Mouse (Mus musculus) hindbrain, embryonic 12.5 days (tissue): ENCODE measurements around the gene Zfyve28. TPM values are rescaled to one million over a fixed set of nuclear protein-coding genes. Genes with fewer than 3 reads are reported as not detected.
A peak's percentile ranks its signal among the peaks of the same experiment; 100 is the strongest.

ENCODE experiments used
- ATAC-seq: fragments of 200-750 bp; cut with Nextera tagmentation; 2 replicates; pipeline ENCODE4 v1.8.0; 2017; ENCODE audit warnings: moderate TSS enrichment; ENCODE audit not compliant: low FRiP score
- H3K27ac ChIP-seq: fragments of 300-500 bp; sonication (generic); 2 replicates; pipeline ENCODE4 v1.5.1; 2016; ENCODE audit warnings: mild to moderate bottlenecking
- H3K27me3 ChIP-seq: fragments of 300-500 bp; sonication (generic); 2 replicates; pipeline ENCODE4 v1.6.1; 2016; ENCODE audit warnings: mild to moderate bottlenecking
- H3K36me3 ChIP-seq: fragments of 300-500 bp; sonication (generic); 2 replicates; pipeline ENCODE4 v1.6.1; 2016; ENCODE audit warnings: mild to moderate bottlenecking
- H3K4me1 ChIP-seq: fragments of 300-500 bp; sonication (generic); 2 replicates; pipeline ENCODE4 v1.6.1; 2016
- H3K4me2 ChIP-seq: fragments of 300-500 bp; sonication (generic); replicated peaks from 2 replicates; pipeline ENCODE4 v1.6.1; 2016; ENCODE audit warnings: mild to moderate bottlenecking
- H3K4me3 ChIP-seq: fragments of 300-500 bp; sonication (generic); 2 replicates; pipeline ENCODE4 v1.5.1; 2016; ENCODE audit warnings: mild to moderate bottlenecking
- H3K9ac ChIP-seq: fragments of 300-500 bp; sonication (generic); 2 replicates; pipeline ENCODE4 v1.6.1; 2016; ENCODE audit warnings: mild to moderate bottlenecking, moderate library complexity
- H3K9me3 ChIP-seq: fragments of 300-500 bp; sonication (generic); replicated peaks from 2 replicates; pipeline ENCODE4 v1.6.1; 2016; ENCODE audit warnings: mild to moderate bottlenecking
- WGBS: fragments of 180-500 bp; shearing (Covaris S2); methylation state at CpG from one replicate; pipeline ENCODE4 v1.1.7; 2016; 5-methylcytosine and 5-hydroxymethylcytosine counted together
- polyA plus RNA-seq: library from polyadenylated mRNA; unstranded; fragments of >200 nt; fragmentation: Nextera tagmentation; extraction: Ambion mirVana; gene quantifications from 2 replicates; pipeline ENCODE4 v1.2.1, GENCODE M21; 2016

Gene Zfyve28
- 2.9 and 4.1 TPM in 2 replicates for polyA plus RNA-seq

GRCm38 (mm10) chr5:34288154-34288716 is at the start of gene Zfyve28, which contains the start of gene Cfap99:
Gene Zfyve28, minus strand, starts transcription at chr5:34288449.
Gene Cfap99, plus strand, starts transcription at chr5:34288600.
- Histone ChIP-seq H3K36me3 (no peaks in the 10 kb centered on the region), H3K4me1 (peaks cover 21% of the 10 kb centered on the region), H3K27me3 (peaks cover 61% of the 10 kb centered on the region), H3K4me2 (peak within 1 kb of the TSS; percentile 95), H3K4me3 (peak within 1 kb of the TSS; percentile 80), H3K9me3 (no peaks in the 10 kb centered on the region), H3K9ac (peak within 1 kb of the TSS; percentile 72), H3K27ac (no peak within 1 kb of the TSS)
- under 1% methylated on average over 79 of the region's 83 CpGs for WGBS
- ATAC-seq = peak; percentile 98

DNA sequence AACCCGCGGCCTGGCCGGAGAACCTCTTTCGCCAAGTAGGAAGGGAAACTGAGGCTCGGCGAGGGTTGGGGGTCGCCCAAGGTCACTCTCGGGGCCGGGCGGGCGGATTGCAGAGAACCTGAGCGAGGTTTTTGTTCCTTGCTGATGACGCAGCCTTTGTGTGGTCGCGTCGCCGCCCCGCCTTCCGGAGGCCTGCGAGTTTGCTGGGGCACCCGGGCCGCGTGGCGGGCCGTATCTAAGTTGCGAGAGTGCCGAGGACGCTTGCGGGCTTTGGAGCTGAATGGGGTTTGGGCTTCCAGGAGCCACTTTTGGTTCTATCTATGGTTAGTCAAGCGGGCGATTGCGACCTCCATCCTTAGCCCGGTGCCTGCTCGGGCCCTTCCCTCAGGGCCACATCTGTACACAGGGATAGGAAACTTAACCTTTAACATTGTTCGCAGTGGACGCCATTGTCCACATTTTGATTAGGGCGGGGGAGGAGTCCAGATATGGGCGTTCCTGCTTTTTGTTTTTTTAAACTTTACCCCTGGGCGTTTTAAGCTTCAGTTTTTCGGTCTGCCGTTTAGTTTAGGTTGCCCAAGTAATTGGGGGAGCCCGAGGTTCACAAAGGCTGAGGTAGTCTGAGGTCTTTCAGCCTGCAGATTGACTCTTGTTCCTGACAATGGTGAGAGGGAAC is 48.7 kb upstream of the Zfyve28 start:
- Histone ChIP-seq H3K27ac (peak overlapping the region; percentile 90), H3K36me3 (no peaks in the 10 kb centered on the region), H3K27me3 (no peaks in the 10 kb centered on the region), H3K9me3 (no peaks in the 10 kb centered on the region), H3K4me3 (peak overlapping the region; percentile 97), H3K9ac (peak overlapping the region; percentile 96), H3K4me1 (peaks cover 20% of the 10 kb centered on the region), H3K4me2 (peak overlapping the region; percentile 85)
- under 1% methylated on average over 42 of the region's 42 CpGs for WGBS
- ATAC-seq = 0 out of 2 replicates have a peak, but pooled peaks have one; percentile 31

DNA sequence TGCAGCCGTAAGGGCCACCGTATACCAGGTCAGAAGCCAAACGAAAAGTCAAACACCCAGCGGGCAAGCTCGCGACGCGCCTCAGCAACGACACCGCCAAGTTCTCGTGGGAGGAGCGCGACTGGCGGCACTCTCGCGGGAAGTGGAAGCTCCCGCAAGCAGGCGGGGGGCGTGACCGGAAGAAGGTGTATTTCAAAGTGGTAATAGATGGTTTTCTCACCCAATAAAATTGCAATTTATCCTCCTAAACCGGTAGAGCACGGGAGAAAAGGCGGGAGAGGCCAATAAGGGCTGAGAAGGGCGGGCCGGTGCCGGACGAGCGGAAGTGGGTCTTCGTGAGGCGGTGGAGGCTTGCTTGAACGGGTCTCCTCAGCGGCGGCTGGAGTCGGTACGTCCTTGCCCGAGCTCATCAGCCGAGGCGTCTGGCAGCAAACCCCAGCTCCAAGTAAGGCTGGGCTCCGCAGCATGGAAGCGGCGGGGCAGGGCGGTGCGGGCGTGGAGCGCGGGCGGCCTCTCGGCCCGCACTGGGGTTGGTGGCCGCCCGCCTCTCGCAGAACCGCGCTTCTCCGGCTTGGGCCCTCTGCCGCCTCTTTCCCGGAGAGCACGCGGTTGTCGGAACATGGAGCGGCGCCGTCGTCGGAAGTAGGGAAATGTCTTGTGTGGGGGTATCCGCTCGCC is 48.0 kb upstream of the Zfyve28 start, which contains the start of gene Rnf4:
Gene Rnf4 (plus strand): TSS at position 193 of the 678 bp plus-strand sequence.
- H3K27me3 ChIP-seq = no peaks in the 10 kb centered on the region
- peak within 1 kb of the TSS; percentile 96 for H3K9ac ChIP-seq
- peaks cover 20% of the 10 kb centered on the region for H3K4me1 ChIP-seq
- peak; percentile 98 for ATAC-seq
- H3K27ac ChIP-seq = peak within 1 kb of the TSS; percentile 90
- WGBS = under 1% methylated on average over 66 of the region's 67 CpGs
- H3K9me3 ChIP-seq = no peaks in the 10 kb centered on the region
- peak within 1 kb of the TSS; percentile 85 for H3K4me2 ChIP-seq
- H3K36me3 ChIP-seq = no peaks in the 10 kb centered on the region
- peak within 1 kb of the TSS; percentile 97 for H3K4me3 ChIP-seq

- peak overlapping the region; percentile 89 for H3K9ac ChIP-seq
- H3K9me3 ChIP-seq = no peaks in the 10 kb centered on the region
- WGBS = 3% methylated on average over 21 of the region's 21 CpGs
- peak overlapping the region; percentile 97 for H3K4me3 ChIP-seq
- no peaks in the 10 kb centered on the region for H3K36me3 ChIP-seq
- H3K4me1 ChIP-seq = peaks cover 20% of the 10 kb centered on the region
- H3K27ac ChIP-seq = peak overlapping the region; percentile 88
- ATAC-seq = peak; percentile 76
- peak overlapping the region; percentile 78 for H3K4me2 ChIP-seq
- H3K27me3 ChIP-seq = no peaks in the 10 kb centered on the region
Measured at GRCm38 (mm10) chr5:34335539-34336096, 47.4 kb upstream of the Zfyve28 start.

DNA sequence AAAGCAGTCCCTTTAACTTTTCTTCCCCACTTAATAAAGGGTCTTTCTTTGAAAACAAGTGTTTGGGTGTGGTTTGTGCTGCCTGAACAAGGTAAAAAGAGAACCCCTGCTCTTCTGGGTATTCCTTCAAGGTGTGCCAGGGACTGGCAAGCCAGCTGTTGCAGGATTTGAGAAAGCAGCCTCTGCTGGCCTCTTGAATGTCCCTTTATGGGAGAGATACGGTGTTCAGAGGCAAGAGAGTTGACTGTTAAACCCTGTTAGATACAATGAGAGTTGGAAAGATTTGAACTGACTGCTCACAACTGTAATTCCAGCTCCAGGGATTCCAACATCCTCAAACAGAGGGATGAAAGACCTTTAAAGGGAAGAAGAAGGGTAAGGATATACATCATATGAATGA is 45.8 kb upstream of the Zfyve28 start:
- no peak overlapping the region for H3K4me3 ChIP-seq
- no peaks in the 10 kb centered on the region for H3K36me3 ChIP-seq
- no peak overlapping the region for H3K9ac ChIP-seq
- H3K27me3 ChIP-seq = no peaks in the 10 kb centered on the region
- H3K4me1 ChIP-seq = peaks cover 20% of the 10 kb centered on the region
- no peak overlapping the region for H3K27ac ChIP-seq
- H3K9me3 ChIP-seq = no peaks in the 10 kb centered on the region
- H3K4me2 ChIP-seq = no peak overlapping the region
- WGBS = 91% methylated on average over 1 of the region's 1 CpGs
- no peak for ATAC-seq

GRCm38 (mm10) chr5:34330136-34330535 is 41.9 kb upstream of the Zfyve28 start:
- Histone ChIP-seq H3K36me3 (no peaks in the 10 kb centered on the region), H3K4me3 (no peak overlapping the region), H3K27me3 (0 out of 2 replicates have a peak, but pooled peaks cover 3% of the 10 kb centered on the region), H3K4me1 (peaks cover 8% of the 10 kb centered on the region), H3K9ac (no peak overlapping the region), H3K9me3 (no peaks in the 10 kb centered on the region), H3K4me2 (no peak overlapping the region), H3K27ac (no peak overlapping the region)
- ATAC-seq = no peak
- WGBS = 88% methylated on average over 2 of the region's 2 CpGs

DNA sequence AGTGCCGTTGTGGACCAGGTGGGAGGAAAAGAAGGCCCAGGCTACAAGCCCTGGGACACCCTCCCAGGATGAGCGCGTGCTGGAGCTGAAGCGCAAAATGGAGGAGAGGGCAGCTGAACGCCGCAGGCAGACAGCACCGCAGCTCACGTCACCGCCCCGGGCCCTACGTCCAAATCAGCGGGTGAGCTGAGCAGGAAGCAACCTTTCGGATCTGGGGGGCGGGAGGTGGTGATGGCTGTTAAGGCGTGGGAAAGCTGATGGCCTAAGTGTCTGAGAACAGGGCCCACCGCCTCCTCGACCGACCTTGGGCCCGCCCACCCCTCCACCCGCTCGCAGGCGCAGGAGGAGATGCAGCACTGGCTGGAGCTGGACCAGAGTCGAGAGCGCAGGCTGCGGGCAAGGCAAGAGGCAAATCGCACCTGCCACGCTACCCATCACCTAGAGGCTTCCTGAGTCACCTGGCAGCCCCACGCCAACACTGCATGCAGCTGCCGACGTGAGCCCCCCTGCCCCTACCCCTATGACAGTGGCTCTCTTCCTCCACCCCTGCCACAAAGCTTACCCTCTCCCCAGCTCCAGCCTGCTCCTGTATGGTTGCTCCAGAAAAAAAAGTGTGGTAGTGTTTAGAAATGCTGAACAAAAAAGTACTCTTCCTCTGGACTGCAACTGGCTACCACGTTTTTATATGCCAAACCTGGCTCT is 38.8 kb upstream of the Zfyve28 start:
- H3K4me2 ChIP-seq = peak overlapping the region; percentile 55
- ATAC-seq = peak; percentile 73
- peak overlapping the region; percentile 34 for H3K4me3 ChIP-seq
- H3K9me3 ChIP-seq = no peaks in the 10 kb centered on the region
- 0 out of 2 replicates have a peak, but pooled peaks cover 3% of the 10 kb centered on the region for H3K27me3 ChIP-seq
- WGBS = 10% methylated on average over 31 of the region's 31 CpGs
- peak overlapping the region; percentile 62 for H3K9ac ChIP-seq
- peaks cover 7% of the 10 kb centered on the region for H3K4me1 ChIP-seq
- no peak overlapping the region for H3K27ac ChIP-seq
- H3K36me3 ChIP-seq = no peaks in the 10 kb centered on the region

- 30% methylated on average over 4 of the region's 4 CpGs for WGBS
- no peak; the same call in 1 of the 2 replicates for ATAC-seq
- 0 out of 2 replicates have a peak, but pooled peaks cover 3% of the 10 kb centered on the region for H3K27me3 ChIP-seq
- H3K4me1 ChIP-seq = peaks cover 7% of the 10 kb centered on the region
- no peak overlapping the region for H3K27ac ChIP-seq
- no peaks in the 10 kb centered on the region for H3K9me3 ChIP-seq
- no peak overlapping the region for H3K9ac ChIP-seq
- peak overlapping the region; percentile 55; the same call in 1 of the 2 replicates for H3K4me2 ChIP-seq
- no peaks in the 10 kb centered on the region for H3K36me3 ChIP-seq
- H3K4me3 ChIP-seq = peak overlapping the region; percentile 34; the same call in 1 of the 2 replicates
Measured at GRCm38 (mm10) chr5:34326249-34326691, 38.0 kb upstream of the Zfyve28 start.

DNA sequence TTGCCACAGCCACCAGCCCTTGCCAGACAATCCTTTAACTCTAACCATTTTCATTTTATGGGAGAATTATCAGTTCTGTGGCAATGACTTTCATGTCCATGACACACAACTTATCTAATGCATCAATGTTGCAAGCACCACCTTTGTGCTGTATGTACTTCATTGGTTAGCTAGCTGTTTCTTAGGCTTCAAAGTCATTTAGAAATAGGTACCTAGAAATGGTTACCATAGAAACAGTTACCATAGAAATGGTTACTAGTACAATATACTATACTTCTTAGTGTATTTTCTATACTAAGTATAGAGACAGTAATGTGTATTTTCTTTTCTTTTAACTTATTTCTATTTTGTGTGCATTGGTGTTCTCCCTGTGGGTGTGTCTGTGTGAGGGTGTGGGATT is 37.0 kb upstream of the Zfyve28 start:
- Histone ChIP-seq H3K4me1 (peaks cover 7% of the 10 kb centered on the region), H3K27me3 (0 out of 2 replicates have a peak, but pooled peaks cover 3% of the 10 kb centered on the region), H3K9me3 (no peaks in the 10 kb centered on the region), H3K9ac (no peak overlapping the region), H3K36me3 (no peaks in the 10 kb centered on the region), H3K4me2 (no peak overlapping the region), H3K27ac (no peak overlapping the region), H3K4me3 (no peak overlapping the region)
- no peak for ATAC-seq

DNA sequence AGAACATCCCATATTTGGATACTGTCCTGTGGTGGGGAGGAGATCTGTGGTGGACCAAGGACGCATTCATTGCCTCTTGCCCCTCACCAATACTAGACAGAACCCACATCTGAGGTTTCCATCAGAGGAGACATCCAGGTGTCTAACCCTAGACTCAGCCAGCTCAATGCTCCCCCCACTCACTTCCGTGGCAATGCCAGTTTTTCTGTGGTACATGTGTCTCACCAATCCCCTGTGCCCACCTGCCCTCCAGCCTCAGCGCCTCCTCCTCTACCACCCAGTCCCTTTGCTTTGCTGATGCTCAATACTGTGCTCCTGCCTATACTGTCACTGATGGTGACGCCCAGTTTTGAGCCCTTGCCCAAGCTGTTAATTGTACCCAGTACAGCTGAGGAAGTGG is 33.0 kb upstream of the Zfyve28 start:
- no peak for ATAC-seq
- Histone ChIP-seq H3K36me3 (no peaks in the 10 kb centered on the region), H3K27me3 (no peaks in the 10 kb centered on the region), H3K4me3 (no peak overlapping the region), H3K4me1 (no peaks in the 10 kb centered on the region), H3K27ac (no peak overlapping the region), H3K9me3 (no peaks in the 10 kb centered on the region), H3K4me2 (no peak overlapping the region), H3K9ac (no peak overlapping the region)
- WGBS = 78% methylated on average over 4 of the region's 4 CpGs

GRCm38 (mm10) chr5:34319491-34320034 is 31.3 kb upstream of the Zfyve28 start:
- no peaks in the 10 kb centered on the region for H3K36me3 ChIP-seq
- H3K9ac ChIP-seq = no peak overlapping the region
- H3K4me3 ChIP-seq = no peak overlapping the region
- H3K27ac ChIP-seq = no peak overlapping the region
- no peaks in the 10 kb centered on the region for H3K9me3 ChIP-seq
- ATAC-seq = no peak
- no peaks in the 10 kb centered on the region for H3K4me1 ChIP-seq
- 70% methylated on average over 2 of the region's 2 CpGs for WGBS
- H3K27me3 ChIP-seq = no peaks in the 10 kb centered on the region
- H3K4me2 ChIP-seq = no peak overlapping the region
